Mouse (Mus musculus) bone marrow macrophage, adult 2 months (primary cell): Measurements from ENCODE around the gene Spag8.

Experiments
- CTCF ChIP-seq: IDR thresholded peaks from 2 replicates; pipeline ENCODE4 v1.5.1; 2012; ENCODE audit warnings: low read depth, mild to moderate bottlenecking, low read length, moderate library complexity
- POLR2A ChIP-seq: IDR thresholded peaks from 2 replicates; pipeline ENCODE4 v1.6.1; 2012; ENCODE audit warnings: mild to moderate bottlenecking, low read depth, low read length, borderline replicate concordance

GRCm38 (mm10) chr4:43630030-43630581, 23.3 kb downstream of the Spag8 start:
- peak; percentile 67 for TF ChIP-seq CTCF
- TF ChIP-seq POLR2A: no peak
